Comparison of ENCODE assay signal across 8 mouse cellular contexts in genomic region chr19:45031780-45032179, GRCm38 (mm10). TPM values are rescaled to one million over a fixed set of nuclear protein-coding genes. Genes with fewer than 3 reads are reported as not detected.
DNase-seq lines count a peak whose midpoint lies in the region; ATAC-seq and TF ChIP-seq lines count a peak whose summit lies in the region.

No protein-coding gene starts in this region.

- H3K4me2 ChIP-seq in embryonic facial prominence, embryonic 15.5 days (replicated peaks): no peak overlapping the region
- no peak overlapping the region for H3K4me2 ChIP-seq in heart, embryonic 16.5 days (ENCODE audit: low read depth, low read length)
- no peak overlapping the region for H3K4me2 ChIP-seq in kidney, postnatal 0 days (ENCODE audit: low read length)

- H3K9ac ChIP-seq in ES-E14 (ENCODE audit: insufficient read depth, low read depth, low read length, poor library complexity, severe bottlenecking): no peak overlapping the region
- H3K9ac ChIP-seq in embryonic facial prominence, embryonic 15.5 days: no peak overlapping the region
- H3K9ac ChIP-seq in heart, embryonic 16.5 days (ENCODE audit: low read length): no peak overlapping the region
- no peak overlapping the region for H3K9ac ChIP-seq in kidney, postnatal 0 days (ENCODE audit: low read depth, low read length)

- no peak for TF ChIP-seq POLR2A in lung, adult 2 months (IDR thresholded peaks at IDR 0.05; ENCODE audit: borderline replicate concordance, extremely low read depth, low read depth, low read length)

- 18% methylated on average over 4 of the region's 4 CpGs for WGBS in embryonic facial prominence, embryonic 15.5 days
- 18% methylated on average over 4 of the region's 4 CpGs for WGBS in heart, embryonic 16.5 days
- 20% methylated on average over 4 of the region's 4 CpGs for WGBS in kidney, postnatal 0 days
- whole genome bisulfite sequencing in lung, adult 2 months: 12% methylated on average over 4 of the region's 4 CpGs

- no peaks in the 10 kb centered on the region for H3K27me3 ChIP-seq in embryonic facial prominence, embryonic 15.5 days
- H3K27me3 ChIP-seq in heart, embryonic 16.5 days (ENCODE audit: control insufficient read depth, insufficient read depth, low read length): no peaks in the 10 kb centered on the region
- H3K27me3 ChIP-seq in kidney, postnatal 0 days (ENCODE audit: insufficient read depth, low read length): no peaks in the 10 kb centered on the region

- ATAC-seq in embryonic facial prominence, embryonic 15.5 days (ENCODE audit: insufficient number of reproducible peaks, low FRiP score, low TSS enrichment, low read depth): peak; percentile 67; the same call in 1 of the 2 replicates
- ATAC-seq in heart, embryonic 16.5 days (replicated peaks; ENCODE audit: extremely low read depth, insufficient read depth, low FRiP score): peak; percentile 47; the same call in 1 of the 2 replicates
- ATAC-seq in kidney, postnatal 0 days (replicated peaks; ENCODE audit: low FRiP score, low read depth): no peak

- H3K9me3 ChIP-seq in ES-E14 (ENCODE audit: control insufficient read depth, insufficient read depth, low read depth, low read length): no peaks in the 10 kb centered on the region
- H3K9me3 ChIP-seq in embryonic facial prominence, embryonic 15.5 days (replicated peaks): no peaks in the 10 kb centered on the region
- H3K9me3 ChIP-seq in heart, embryonic 16.5 days (replicated peaks; ENCODE audit: control insufficient read depth, low read length): no peaks in the 10 kb centered on the region
- H3K9me3 ChIP-seq in kidney, postnatal 0 days (replicated peaks; ENCODE audit: low read length): no peaks in the 10 kb centered on the region

- TF ChIP-seq CTCF in kidney, postnatal 0 days (IDR thresholded peaks at IDR 0.05; ENCODE audit: low read depth): peak; percentile 96
- TF ChIP-seq CTCF in lung, adult 2 months (IDR thresholded peaks at IDR 0.05; ENCODE audit: insufficient read depth, low read length): peak; percentile 97

- H3K27ac ChIP-seq in ES-E14 (ENCODE audit: insufficient read depth, low read depth, low read length, poor library complexity, severe bottlenecking): no peak overlapping the region
- peak overlapping the region; percentile 34; the same call in 1 of the 2 replicates for H3K27ac ChIP-seq in embryonic facial prominence, embryonic 15.5 days (replicated peaks)
- H3K27ac ChIP-seq in heart, embryonic 16.5 days (ENCODE audit: low read length): no peak overlapping the region
- H3K27ac ChIP-seq in kidney, postnatal 0 days: no peak overlapping the region

- peaks cover 3 to 35% of the 10 kb centered on the region in 2 experiments; a peak in 3 of 4 replicates for H3K4me1 ChIP-seq in ES-E14 (ENCODE audit: control insufficient read depth in 2 of 2, insufficient read depth in 2 of 2, low read length in 2 of 2, poor library complexity in 1 of 2)
- peaks cover 32% of the 10 kb centered on the region for H3K4me1 ChIP-seq in embryonic facial prominence, embryonic 15.5 days
- H3K4me1 ChIP-seq in heart, embryonic 16.5 days (ENCODE audit: control insufficient read depth, insufficient read depth, low read length): peaks cover 30% of the 10 kb centered on the region
- H3K4me1 ChIP-seq in kidney, postnatal 0 days (replicated peaks; ENCODE audit: insufficient read depth, low read length): peaks cover 4% of the 10 kb centered on the region; the same call in 1 of the 2 replicates
- H3K4me1 ChIP-seq in lung, adult 2 months (ENCODE audit: control insufficient read depth, insufficient read depth, low read length): peaks cover 10% of the 10 kb centered on the region

- in situ Hi-C loops in ES-E14 (cut with MboI; ENCODE audit: low sequenced_read_pairs in 2 of 2, unreplicated experiment in 2 of 2): no loop called here

- H3K36me3 ChIP-seq in ES-E14 (ENCODE audit: control insufficient read depth, insufficient read depth, low read length, poor library complexity, severe bottlenecking): no peaks in the 10 kb centered on the region
- H3K36me3 ChIP-seq in embryonic facial prominence, embryonic 15.5 days: peaks cover 15% of the 10 kb centered on the region
- peaks cover 12% of the 10 kb centered on the region for H3K36me3 ChIP-seq in heart, embryonic 16.5 days (ENCODE audit: control insufficient read depth, insufficient read depth)
- H3K36me3 ChIP-seq in kidney, postnatal 0 days (ENCODE audit: insufficient read depth, low read length): peaks cover 21% of the 10 kb centered on the region

- no peak for DNase-seq in ES-E14 (ENCODE audit: low read depth, low spot score)
- DNase-seq in adrenal gland, postnatal 36 days: peak; percentile 79 to 84
- DNase-seq in kidney, postnatal 0 days (ENCODE audit: low spot score): peak; percentile 94
- DNase-seq in lung, adult 2 months: peak; percentile 67
- DNase-seq in ovary, postnatal 36 days (ENCODE audit: low spot score): peak; percentile 78
- peak; percentile 48 for DNase-seq in yolk sac, embryonic 10.5 days (ENCODE audit: low spot score)

- no peak overlapping the region for H3K4me3 ChIP-seq in ES-E14 (ENCODE audit: insufficient read depth in 1 of 2, low read depth in 1 of 2, low read length in 2 of 2, poor library complexity in 1 of 2, severe bottlenecking in 1 of 2)
- H3K4me3 ChIP-seq in embryonic facial prominence, embryonic 15.5 days (replicated peaks): no peak overlapping the region
- no peak overlapping the region for H3K4me3 ChIP-seq in heart, embryonic 16.5 days (ENCODE audit: low read length)
- no peak overlapping the region for H3K4me3 ChIP-seq in kidney, postnatal 0 days (replicated peaks; ENCODE audit: low read depth, low read length)
- no peak overlapping the region for H3K4me3 ChIP-seq in lung, adult 2 months (replicated peaks; ENCODE audit: extremely low read depth, low read depth, low read length)

TF ChIP-seq in ES-E14, 5 proteins besides CTCF, POLR2A, EP300 and RAD21:
- TF ChIP-seq ZNF384 (IDR thresholded peaks at IDR 0.05; ENCODE audit: low read depth, low read length) (no peak), ZC3H11A (IDR thresholded peaks at IDR 0.05; ENCODE audit: borderline replicate concordance, low read depth, low read length) (peak; percentile 37; the same call in 1 of the 2 replicates)

RNA-seq across cellular contexts. Expression of gene Pdzd7, which starts 13.7 kb away (rescaled TPM):
- 0.45 and 1.5 TPM in 2 replicates for total RNA-seq in ES-E14 (2012; rRNA removed)
- total RNA-seq in adrenal gland, postnatal 36 days (2021): under 1 TPM; 0.13 to 0.23 TPM
- polyA plus RNA-seq in embryonic facial prominence, embryonic 15.5 days (2015; fragmentation: Nextera tagmentation; extraction: Ambion mirVana): 0.68 and 0.75 TPM in 2 replicates
- 0.14 and 0.25 TPM in 2 replicates for polyA plus RNA-seq in heart, embryonic 16.5 days (2015; fragmentation: Nextera tagmentation; extraction: Ambion mirVana)
- polyA plus RNA-seq in kidney, postnatal 0 days (2015; fragmentation: Nextera tagmentation; extraction: Ambion mirVana): 0.43 and 0.80 TPM in 2 replicates
- 0.64 and 1.2 TPM in 2 replicates for polyA plus RNA-seq in lung, adult 2 months (2012; rRNA removed)

RNA-seq across cellular contexts. Expression of gene Sfxn3, which starts 15.5 kb away (rescaled TPM):
- 4.0 and 7.1 TPM in 2 replicates for total RNA-seq in ES-E14 (2012; rRNA removed)
- total RNA-seq in adrenal gland, postnatal 36 days (2021): 10 to 100 TPM; 63.9 to 66.5 TPM
- polyA plus RNA-seq in embryonic facial prominence, embryonic 15.5 days (2015; fragmentation: Nextera tagmentation; extraction: Ambion mirVana): 37.4 and 41.3 TPM in 2 replicates
- polyA plus RNA-seq in heart, embryonic 16.5 days (2015; fragmentation: Nextera tagmentation; extraction: Ambion mirVana): 16.2 and 19.0 TPM in 2 replicates
- 28.4 and 29.0 TPM in 2 replicates for polyA plus RNA-seq in kidney, postnatal 0 days (2015; fragmentation: Nextera tagmentation; extraction: Ambion mirVana)
- 61.8 and 84.2 TPM in 2 replicates for polyA plus RNA-seq in lung, adult 2 months (2012; rRNA removed)

RNA-seq across cellular contexts. Expression of gene Lzts2, which starts 17.6 kb away (rescaled TPM):
- total RNA-seq in ES-E14 (2012; rRNA removed): 30.6 and 31.9 TPM in 2 replicates
- total RNA-seq in adrenal gland, postnatal 36 days (2021): 10 to 100 TPM; 90.4 to 95.6 TPM
- 75.8 and 80.5 TPM in 2 replicates for polyA plus RNA-seq in embryonic facial prominence, embryonic 15.5 days (2015; fragmentation: Nextera tagmentation; extraction: Ambion mirVana)
- 38.0 and 45.8 TPM in 2 replicates for polyA plus RNA-seq in heart, embryonic 16.5 days (2015; fragmentation: Nextera tagmentation; extraction: Ambion mirVana)
- polyA plus RNA-seq in kidney, postnatal 0 days (2015; fragmentation: Nextera tagmentation; extraction: Ambion mirVana): 58.6 and 69.5 TPM in 2 replicates
- 143 TPM in 2 replicates for polyA plus RNA-seq in lung, adult 2 months (2012; rRNA removed)

RNA-seq across cellular contexts. Expression of gene Mrpl43, which starts 25.5 kb away (rescaled TPM):
- 50.0 and 62.7 TPM in 2 replicates for total RNA-seq in ES-E14 (2012; rRNA removed)
- 10 to 100 TPM; 49.0 to 53.6 TPM for total RNA-seq in adrenal gland, postnatal 36 days (2021)
- 73.1 and 77.3 TPM in 2 replicates for polyA plus RNA-seq in embryonic facial prominence, embryonic 15.5 days (2015; fragmentation: Nextera tagmentation; extraction: Ambion mirVana)
- 64.4 and 68.6 TPM in 2 replicates for polyA plus RNA-seq in heart, embryonic 16.5 days (2015; fragmentation: Nextera tagmentation; extraction: Ambion mirVana)
- 78.9 and 79.9 TPM in 2 replicates for polyA plus RNA-seq in kidney, postnatal 0 days (2015; fragmentation: Nextera tagmentation; extraction: Ambion mirVana)
- polyA plus RNA-seq in lung, adult 2 months (2012; rRNA removed): 50.1 and 78.0 TPM in 2 replicates

RNA-seq across cellular contexts. Expression of gene Twnk, which starts 26.3 kb away (rescaled TPM):
- 27.2 and 28.5 TPM in 2 replicates for total RNA-seq in ES-E14 (2012; rRNA removed)
- 10 to 100 TPM; 30.8 to 33.0 TPM for total RNA-seq in adrenal gland, postnatal 36 days (2021)
- 20.2 and 22.1 TPM in 2 replicates for polyA plus RNA-seq in embryonic facial prominence, embryonic 15.5 days (2015; fragmentation: Nextera tagmentation; extraction: Ambion mirVana)
- polyA plus RNA-seq in heart, embryonic 16.5 days (2015; fragmentation: Nextera tagmentation; extraction: Ambion mirVana): 23.2 and 24.5 TPM in 2 replicates
- 15.7 and 19.4 TPM in 2 replicates for polyA plus RNA-seq in kidney, postnatal 0 days (2015; fragmentation: Nextera tagmentation; extraction: Ambion mirVana)
- 4.2 and 7.2 TPM in 2 replicates for polyA plus RNA-seq in lung, adult 2 months (2012; rRNA removed)
